Comparison of ENCODE assay signal across 5 mouse cellular contexts in genomic region chrX:4548879-4549278, GRCm38 (mm10).
DNase-seq lines count a peak whose midpoint lies in the region; ATAC-seq lines count a peak whose summit lies in the region.
"Not testable (repeated sequence)": the region's sequence is repeated elsewhere in the genome, so short reads cannot be mapped to it uniquely, and the experiment has no call there.

No protein-coding gene starts in this region.

- not testable (repeated sequence) for ATAC-seq in hindbrain, embryonic 14.5 days (ENCODE audit: low FRiP score)

- DNase-seq in adipocyte (ENCODE audit: low spot score), result peak; percentile 1
- peak; percentile 56 for DNase-seq in heart, adult 11 months
- DNase-seq in hindbrain, embryonic 14.5 days (ENCODE audit: low spot score), result peak; percentile 13
- DNase-seq in urinary bladder, adult 2 months (ENCODE audit: low spot score), result peak; percentile 22
- DNase-seq in urinary bladder, postnatal 25 days (ENCODE audit: low spot score), result peak; percentile 3

- not testable (repeated sequence) for H3K9ac ChIP-seq in hindbrain, embryonic 14.5 days

- H3K4me1 ChIP-seq in hindbrain, embryonic 14.5 days (replicated peaks; ENCODE audit: control insufficient read depth, insufficient read depth, low read length), result not testable (repeated sequence)

- H3K9me3 ChIP-seq in hindbrain, embryonic 14.5 days (ENCODE audit: control insufficient read depth, low read length), result not testable (repeated sequence)

- 61% methylated on average over 1 of the region's 1 CpGs for WGBS in hindbrain, embryonic 14.5 days

- not testable (repeated sequence) for H3K4me3 ChIP-seq in hindbrain, embryonic 14.5 days (replicated peaks; ENCODE audit: low read length)

- not testable (repeated sequence) for H3K27me3 ChIP-seq in hindbrain, embryonic 14.5 days (ENCODE audit: control insufficient read depth, insufficient read depth, low read length)

- not testable (repeated sequence) for H3K27ac ChIP-seq in hindbrain, embryonic 14.5 days

- not testable (repeated sequence) for H3K36me3 ChIP-seq in hindbrain, embryonic 14.5 days (replicated peaks; ENCODE audit: control insufficient read depth, insufficient read depth)

- not testable (repeated sequence) for H3K4me2 ChIP-seq in hindbrain, embryonic 14.5 days (replicated peaks)

Comparison
In these comparisons a context has a peak if more than half of its experiments do, and no peak if none do; other contexts are left out.
1. DNase-seq: peak in every context shown above with its lines; median percentile 56 in heart, adult 11 months; 22 in urinary bladder, adult 2 months; 13 in hindbrain, embryonic 14.5 days; 3 in urinary bladder, postnatal 25 days; 1 in adipocyte.